Mouse (Mus musculus) small intestine, adult 2 months (tissue): ENCODE results near the gene Ccdc171.

Source experiments
- CTCF ChIP-seq: fragments of 200-500 bp; IDR thresholded peaks from 2 replicates; pipeline ENCODE4 v1.5.1; 2012; ENCODE audit warnings: low read depth, mild to moderate bottlenecking, control low read depth, inconsistent platforms, low read length, moderate library complexity, mixed read lengths; ENCODE audit not compliant: insufficient replicate concordance, insufficient read length; ENCODE audit errors: extremely low read depth
- POLR2A ChIP-seq: fragments of 200-500 bp; IDR thresholded peaks from 2 replicates; pipeline ENCODE4 v1.6.1; 2012; ENCODE audit warnings: low read depth, mild to moderate bottlenecking, control low read depth, inconsistent platforms, low read length, moderate library complexity

DNA sequence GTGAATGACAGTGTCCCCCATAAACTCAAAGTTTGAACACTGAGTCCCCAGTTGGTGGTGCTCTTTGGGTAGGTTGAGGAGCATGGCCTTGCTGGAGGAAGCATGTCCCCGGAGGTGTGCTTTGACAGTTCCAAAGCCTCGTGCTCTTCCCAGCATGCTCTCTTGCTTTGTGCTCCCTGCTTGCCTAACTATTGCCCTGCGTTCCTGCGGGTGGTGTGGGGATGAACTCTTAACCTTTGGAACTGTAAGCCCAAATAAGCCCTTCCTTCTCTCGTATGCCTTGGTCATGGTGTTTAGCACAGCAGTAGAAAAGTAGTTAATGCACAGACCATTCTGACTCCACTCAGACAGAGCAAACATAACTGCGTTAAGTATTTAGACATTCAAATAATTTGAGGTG, 47.2 kb downstream of the Ccdc171 start:
- TF ChIP-seq CTCF (no peak), POLR2A (no peak)
